Mouse (Mus musculus) CH12.LX (cell line): ENCODE measurements at regions not wholly inside any gene's neighbourhood (a gene's known extent, or its start where the extent isn't known, plus 50 kb on each side); places are given as distances from the start of the nearest gene placed in this dataset.

Experiments
- DNase-seq: peaks from one replicate; pipeline ENCODE4 v3.0.0-alpha.2; 2013; ENCODE audit errors: extremely low read depth
- H3K27ac ChIP-seq: 2 replicates; pipeline ENCODE4 v1.5.1; 2012; ENCODE audit warnings: low read depth, mild to moderate bottlenecking, control low read depth, moderate library complexity; ENCODE audit not compliant: insufficient read depth
- H3K27me3 ChIP-seq: replicated peaks from 2 replicates; pipeline ENCODE3; 2012; ENCODE audit warnings: inconsistent platforms
- H3K36me3 ChIP-seq, 2 experiments: replicated peaks in 1 of 2; 2 replicates each; pipeline versions ENCODE3 to v1.6.1; 2012; ENCODE audit warnings: inconsistent platforms in 1 of 2, low read length in 1 of 2, mild to moderate bottlenecking in 1 of 2, mixed read lengths in 1 of 2, moderate library complexity in 1 of 2; ENCODE audit not compliant: control insufficient read depth in 1 of 2, insufficient read depth in 1 of 2
- H3K4me1 ChIP-seq, 2 experiments: 2 replicates each; pipeline ENCODE4 v1.6.1; 2012; ENCODE audit warnings: inconsistent platforms in 1 of 2, moderate library complexity in 1 of 2; ENCODE audit not compliant: insufficient read depth in 2 of 2, control insufficient read depth in 1 of 2
- H3K4me2 ChIP-seq: 2 replicates; pipeline ENCODE4 v1.6.1; 2012; ENCODE audit warnings: low read depth, mild to moderate bottlenecking, control low read depth; ENCODE audit not compliant: poor library complexity, insufficient read depth, severe bottlenecking
- H3K4me3 ChIP-seq, 3 experiments: fragments of 150-350 bp in 1 of 3; sonication (generic) in 1 of 3; replicated peaks in 1 of 3; 2 replicates each; pipeline versions ENCODE3 to v1.5.1; 2011 to 2012; ENCODE audit warnings: low read depth in 2 of 3, low read length in 2 of 3, mild to moderate bottlenecking in 2 of 3, moderate library complexity in 2 of 3, control low read depth in 1 of 3, improper control_type of control experiment in 1 of 3, inconsistent platforms in 1 of 3, mixed read lengths in 1 of 3; ENCODE audit not compliant: poor library complexity in 1 of 3
- H3K79me2 ChIP-seq: replicated peaks from 2 replicates; pipeline ENCODE4 v1.6.1; 2012; ENCODE audit warnings: mild to moderate bottlenecking, moderate library complexity; ENCODE audit not compliant: control insufficient read depth, poor library complexity, insufficient read depth, severe bottlenecking; ENCODE audit errors: extremely low read depth
- H3K9ac ChIP-seq: 2 replicates; pipeline ENCODE4 v1.6.1; 2012; ENCODE audit warnings: low read depth, mild to moderate bottlenecking, control low read depth, moderate library complexity; ENCODE audit not compliant: insufficient read depth
- H3K9me3 ChIP-seq: replicated peaks from 2 replicates; pipeline ENCODE3; 2012; ENCODE audit warnings: low read length, inconsistent platforms, mixed read lengths
- CHD2 ChIP-seq: IDR thresholded peaks from 2 replicates; pipeline ENCODE4 v1.6.1; 2011; ENCODE audit warnings: low read length, improper control_type of control experiment
- CTCF ChIP-seq, 2 experiments: IDR thresholded peaks in 1 of 2; conservative IDR thresholded peaks in 1 of 2; 2 replicates each; pipeline ENCODE4 v1.5.1; 2011 to 2012; ENCODE audit warnings: low read depth in 2 of 2, low read length in 2 of 2, improper control_type of control experiment in 1 of 2, inconsistent platforms in 1 of 2, mild to moderate bottlenecking in 1 of 2, moderate library complexity in 1 of 2
- HCFC1 ChIP-seq: IDR thresholded peaks from 2 replicates; pipeline ENCODE4 v1.6.1; 2012; ENCODE audit warnings: low read depth, mild to moderate bottlenecking, inconsistent platforms, low read length, improper control_type of control experiment
- IRF4 ChIP-seq: IDR thresholded peaks from 2 replicates; pipeline ENCODE4 v1.6.1; 2014; ENCODE audit warnings: low read depth, mild to moderate bottlenecking, inconsistent platforms, low read length, improper control_type of control experiment
- JUND ChIP-seq: conservative IDR thresholded peaks from 2 replicates; pipeline ENCODE4 v1.6.1; 2011; ENCODE audit warnings: low read depth, low read length, improper control_type of control experiment
- KAT2A ChIP-seq: IDR thresholded peaks from 2 replicates; pipeline ENCODE4 v1.6.1; 2012; ENCODE audit warnings: low read length, improper control_type of control experiment, inconsistent platforms; ENCODE audit not compliant: insufficient replicate concordance
- MXI1 ChIP-seq: IDR thresholded peaks from 2 replicates; pipeline ENCODE4 v1.6.1; 2011; ENCODE audit warnings: mild to moderate bottlenecking, low read depth, low read length, improper control_type of control experiment
- MYC ChIP-seq: IDR thresholded peaks from 2 replicates; pipeline ENCODE4 v1.6.1; 2011; ENCODE audit warnings: low read depth, mild to moderate bottlenecking, improper control_type of control experiment, low read length
- NRF1 ChIP-seq: IDR thresholded peaks from 2 replicates; pipeline ENCODE4 v1.6.1; 2014; ENCODE audit warnings: low read depth, mild to moderate bottlenecking, inconsistent platforms, low read length, improper control_type of control experiment, moderate library complexity
- PAX5 ChIP-seq: IDR thresholded peaks from 2 replicates; pipeline ENCODE4 v1.6.1; 2012; ENCODE audit warnings: low read length, inconsistent platforms, mixed read lengths
- POLR2A ChIP-seq: IDR thresholded peaks from 2 replicates; pipeline ENCODE4 v1.6.1; 2011; ENCODE audit warnings: low read depth, mild to moderate bottlenecking, improper control_type of control experiment, low read length
- POLR2AphosphoS2 ChIP-seq: IDR thresholded peaks from 2 replicates; pipeline ENCODE4 v1.6.1; 2011; ENCODE audit warnings: low read depth, low read length, improper control_type of control experiment
- RAD21 ChIP-seq: IDR thresholded peaks from 2 replicates; pipeline ENCODE4 v1.6.1; 2011; ENCODE audit warnings: low read depth, mild to moderate bottlenecking, low read length, improper control_type of control experiment, moderate library complexity
- RCOR1 ChIP-seq: conservative IDR thresholded peaks from 2 replicates; pipeline ENCODE4 v1.6.1; 2012; ENCODE audit warnings: low read depth, mild to moderate bottlenecking, inconsistent platforms, low read length, improper control_type of control experiment
- SIN3A ChIP-seq: IDR thresholded peaks from 2 replicates; pipeline ENCODE4 v1.6.1; 2012; ENCODE audit warnings: low read length, improper control_type of control experiment, inconsistent platforms
- TBP ChIP-seq: conservative IDR thresholded peaks from 2 replicates; pipeline ENCODE4 v1.6.1; 2011; ENCODE audit warnings: low read depth, low read length, improper control_type of control experiment
- TCF12 ChIP-seq: IDR thresholded peaks from 2 replicates; pipeline ENCODE4 v1.6.1; 2014; ENCODE audit warnings: low read depth, mild to moderate bottlenecking, inconsistent platforms, low read length, improper control_type of control experiment
- USF1 ChIP-seq: IDR thresholded peaks from 2 replicates; pipeline ENCODE4 v1.6.1; 2014; ENCODE audit warnings: low read depth, mild to moderate bottlenecking, inconsistent platforms, low read length, improper control_type of control experiment
- ZC3H11A ChIP-seq: IDR thresholded peaks from 2 replicates; pipeline ENCODE4 v1.6.1; 2012; ENCODE audit warnings: low read depth, mild to moderate bottlenecking, inconsistent platforms, low read length, improper control_type of control experiment
- ZMIZ1 ChIP-seq: IDR thresholded peaks from 2 replicates; pipeline ENCODE4 v1.6.1; 2012; ENCODE audit warnings: low read depth, mild to moderate bottlenecking, inconsistent platforms, low read length, improper control_type of control experiment
- dilution Hi-C: fragments of 300-500 bp; cut with MboI; formaldehyde crosslinking; loops from 2 replicates; pipeline ENCODE4 v1.14.3; 2020; ENCODE audit warnings: low sequenced_read_pairs; ENCODE audit not compliant: extremely low pct_unique_long_range_greater_than_20kb, extremely low pct_ligation_motif_present
- in situ Hi-C: fragments of 300-500 bp; cut with MboI; formaldehyde crosslinking; loops from 3 replicates; pipeline ENCODE4 v1.14.3; 2019; ENCODE audit warnings: low sequenced_read_pairs, low pct_ligation_motif_present, low pct_unique_long_range_greater_than_20kb, mixed read lengths

- in situ Hi-C loops (no loop called here), dilution Hi-C loops (no loop called here)
- Histone ChIP-seq H3K4me1 (no peaks in the 10 kb centered on the region), H3K27ac (no peak overlapping the region)
- TF ChIP-seq MYC, result no peak
- TF ChIP-seq CHD2, result no peak
- no peak for TF ChIP-seq PAX5
- TF ChIP-seq SIN3A, result no peak
- TF ChIP-seq TBP, result no peak
- TF ChIP-seq POLR2AphosphoS2, result no peak
- TF ChIP-seq ZC3H11A, result no peak
- TF ChIP-seq TCF12, result no peak
- TF ChIP-seq ZMIZ1, result no peak
- no peak for TF ChIP-seq NRF1
- no peak for TF ChIP-seq MXI1
- TF ChIP-seq JUND, result no peak
- TF ChIP-seq RCOR1, result no peak
- TF ChIP-seq CTCF (conservative IDR thresholded peaks at IDR 0.05 in 1 of 2, IDR thresholded peaks at IDR 0.05 in 1 of 2; ENCODE audit: low read depth in 2 of 2, low read length in 2 of 2), result no peak
- no peak for TF ChIP-seq KAT2A
- no peak for TF ChIP-seq POLR2A
- no peak for TF ChIP-seq USF1
- TF ChIP-seq HCFC1, result no peak
- TF ChIP-seq RAD21, result no peak
- no peak for TF ChIP-seq IRF4
- TF ChIP-seq, all 38 proteins: peak for 0
- Histone ChIP-seq H3K9ac (no peak overlapping the region), H3K79me2 (no peaks in the 10 kb centered on the region), H3K4me2 (no peak overlapping the region), H3K9me3 (peaks cover 30% of the 10 kb centered on the region), H3K4me3 (no peak overlapping the region), H3K27me3 (no peaks in the 10 kb centered on the region), H3K36me3 (no peaks in the 10 kb centered on the region)
- DNase-seq, result no peak
Measured at GRCm38 (mm10) chr8:103096496-103097092, 311.2 kb upstream of the Cdh11 start.

DNA sequence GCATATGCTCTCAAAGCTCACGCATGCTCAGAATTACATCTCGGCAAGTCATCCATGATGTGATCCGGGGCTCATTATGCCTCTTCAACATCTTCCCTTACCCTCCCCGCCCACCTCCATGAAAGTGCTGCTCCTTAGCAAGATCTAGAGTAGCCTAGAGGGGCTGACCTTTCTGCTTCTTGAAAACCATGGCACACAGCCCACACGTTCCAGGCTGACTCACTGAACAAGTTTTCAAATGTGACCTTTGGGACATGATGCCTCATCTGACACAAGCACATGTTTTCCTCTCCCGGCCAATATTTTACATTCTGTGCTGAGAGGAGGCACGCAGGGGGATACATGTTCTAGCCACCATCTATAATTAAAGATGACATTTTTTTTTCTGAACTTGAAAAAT lies 340.1 kb upstream of the Cdh11 start:
- Histone ChIP-seq H3K79me2 (no peaks in the 10 kb centered on the region), H3K4me2 (no peak overlapping the region), H3K36me3 (no peaks in the 10 kb centered on the region), H3K27ac (no peak overlapping the region), H3K9me3 (peaks cover 51% of the 10 kb centered on the region), H3K4me1 (no peaks in the 10 kb centered on the region), H3K9ac (no peak overlapping the region), H3K27me3 (no peaks in the 10 kb centered on the region)
- DNase-seq, result no peak
- in situ Hi-C loops, result no loop called here
- TF ChIP-seq POLR2A, result no peak
- TF ChIP-seq, all 38 proteins: peak for 0
- no peak overlapping the region for H3K4me3 ChIP-seq
- dilution Hi-C loops, result no loop called here
